Mouse (Mus musculus): ENCODE data around the gene Cdk14. TPM values are rescaled to one million over a fixed set of nuclear protein-coding genes. Genes with fewer than 3 reads are reported as not detected.

Gene Cdk14
- total RNA-seq, 2 experiments from 2014 or later, result 218 to 229 TPM

GRCm38 (mm10) chr5:5109017-5109416, 311.1 kb downstream of the Cdk14 start:
- DNase-seq (ENCODE audit: low spot score in 2 of 2), result no peak

- DNase-seq (ENCODE audit: low spot score in 2 of 2), result no peak
Measured at GRCm38 (mm10) chr5:5096248-5096915, 323.7 kb downstream of the Cdk14 start.

GRCm38 (mm10) chr5:5092736-5093135, 327.4 kb downstream of the Cdk14 start:
- DNase-seq (ENCODE audit: low spot score in 2 of 2), result peak in 1 of 2 experiments; percentile 46

GRCm38 (mm10) chr5:5071526-5071925, 348.6 kb downstream of the Cdk14 start:
- no peak for DNase-seq (ENCODE audit: low spot score in 2 of 2)

GRCm38 (mm10) chr5:5064686-5065085, 355.4 kb downstream of the Cdk14 start:
- no peak for DNase-seq (ENCODE audit: low spot score in 2 of 2)

- no peak for DNase-seq (ENCODE audit: low spot score in 2 of 2)
Measured at GRCm38 (mm10) chr5:5056102-5056883, 363.8 kb downstream of the Cdk14 start.

- DNase-seq (ENCODE audit: low spot score in 2 of 2), result no peak
Measured at GRCm38 (mm10) chr5:5055494-5055893, 364.6 kb downstream of the Cdk14 start.

GRCm38 (mm10) chr5:5054270-5054669, 365.8 kb downstream of the Cdk14 start:
- DNase-seq (ENCODE audit: low spot score in 2 of 2), result no peak

GRCm38 (mm10) chr5:5044326-5044725, 375.8 kb downstream of the Cdk14 start:
- peak; percentile 22 to 62 for DNase-seq (ENCODE audit: low spot score in 2 of 2)

GRCm38 (mm10) chr5:5042735-5043134, 377.4 kb downstream of the Cdk14 start:
- no peak for DNase-seq (ENCODE audit: low spot score in 2 of 2)

- DNase-seq (ENCODE audit: low spot score in 2 of 2), result no peak
Measured at GRCm38 (mm10) chr5:5041480-5041879, 378.6 kb downstream of the Cdk14 start.

GRCm38 (mm10) chr5:5039700-5040284, 380.3 kb downstream of the Cdk14 start:
- peak in 1 of 2 experiments; percentile 31 for DNase-seq (ENCODE audit: low spot score in 2 of 2)

GRCm38 (mm10) chr5:5033445-5033844, 386.7 kb downstream of the Cdk14 start:
- no peak for DNase-seq (ENCODE audit: low spot score in 2 of 2)

- no peak for DNase-seq (ENCODE audit: low spot score in 2 of 2)
Measured at GRCm38 (mm10) chr5:5032847-5033246, 387.3 kb downstream of the Cdk14 start.

- no peak for DNase-seq (ENCODE audit: low spot score in 2 of 2)
Measured at GRCm38 (mm10) chr5:5032446-5032845, 387.7 kb downstream of the Cdk14 start.

GRCm38 (mm10) chr5:5030431-5030830, 389.7 kb downstream of the Cdk14 start:
- DNase-seq (ENCODE audit: low spot score in 2 of 2), result no peak

- no peak for DNase-seq (ENCODE audit: low spot score in 2 of 2)
Measured at GRCm38 (mm10) chr5:5018959-5019358, 401.2 kb downstream of the Cdk14 start.

- DNase-seq (ENCODE audit: low spot score in 2 of 2), result no peak
Measured at GRCm38 (mm10) chr5:5018242-5018641, 401.9 kb downstream of the Cdk14 start.

GRCm38 (mm10) chr5:5013783-5014182, 406.3 kb downstream of the Cdk14 start:
- DNase-seq (ENCODE audit: low spot score in 2 of 2), result no peak

GRCm38 (mm10) chr5:5012521-5013346, 407.4 kb downstream of the Cdk14 start:
- DNase-seq (ENCODE audit: low spot score in 2 of 2), result no peak

- DNase-seq (ENCODE audit: low spot score in 2 of 2), result no peak
Measured at GRCm38 (mm10) chr5:5008153-5008745, 411.9 kb downstream of the Cdk14 start.

All from layer of hippocampus, postnatal 14 days (tissue).